Mouse (Mus musculus) thymus, adult 2 months (tissue): Measurements from ENCODE around the gene Slc16a11. TPM values are rescaled to one million over a fixed set of nuclear protein-coding genes. Genes with fewer than 3 reads are reported as not detected.

Experiments
- DNase-seq: peaks from one replicate; pipeline ENCODE4 v3.0.0; 2021
- H3K27ac ChIP-seq: fragments of 200-500 bp; 2 replicates; pipeline ENCODE4 v1.5.1; 2012; ENCODE audit warnings: low read length, control low read depth; ENCODE audit not compliant: control insufficient read depth, insufficient read depth
- H3K27me3 ChIP-seq: fragments of 200-500 bp; 2 replicates; pipeline ENCODE4 v1.6.1; 2012; ENCODE audit warnings: mild to moderate bottlenecking, low read length, moderate library complexity, mixed read lengths; ENCODE audit not compliant: control insufficient read depth, insufficient read depth
- H3K36me3 ChIP-seq: fragments of 200-500 bp; 2 replicates; pipeline ENCODE4 v1.6.1; 2012; ENCODE audit warnings: mild to moderate bottlenecking, low read length, moderate library complexity; ENCODE audit not compliant: control insufficient read depth, insufficient read depth
- H3K4me1 ChIP-seq: fragments of 200-500 bp; replicated peaks from 2 replicates; pipeline ENCODE4 v1.6.1; 2012; ENCODE audit warnings: low read length; ENCODE audit not compliant: control insufficient read depth, insufficient read depth
- H3K4me3 ChIP-seq: fragments of 200-500 bp; 2 replicates; pipeline ENCODE4 v1.5.1; 2012; ENCODE audit warnings: mild to moderate bottlenecking, low read length, control low read depth, moderate library complexity; ENCODE audit not compliant: control insufficient read depth, insufficient read depth
- CTCF ChIP-seq: fragments of 200-500 bp; IDR thresholded peaks from 2 replicates; pipeline ENCODE4 v1.5.1; 2012; ENCODE audit warnings: mild to moderate bottlenecking, control low read depth, low read length, moderate library complexity, borderline replicate concordance; ENCODE audit not compliant: control insufficient read depth, poor library complexity, insufficient read depth; ENCODE audit errors: extremely low read depth
- POLR2A ChIP-seq: fragments of 200-500 bp; IDR thresholded peaks from 2 replicates; pipeline ENCODE4 v1.6.1; 2012; ENCODE audit warnings: mild to moderate bottlenecking, low read length, control low read depth, moderate library complexity; ENCODE audit not compliant: control insufficient read depth, poor library complexity, insufficient read depth; ENCODE audit errors: extremely low read depth
- WGBS: fragments of 180-500 bp; shearing (Covaris S2); methylation state at CpG from one replicate; pipeline ENCODE4 v1.1.7; 2018; 5-methylcytosine and 5-hydroxymethylcytosine counted together
- polyA plus RNA-seq: library from polyadenylated mRNA; depleted of rRNA; stranded (reverse); fragments of >200 nt; gene quantifications from 2 replicates; pipeline ENCODE4 v1.2.3, GENCODE M21; 2012

Slc16a11 gene
- polyA plus RNA-seq, 1 experiment, result 5.3 TPM

DNA sequence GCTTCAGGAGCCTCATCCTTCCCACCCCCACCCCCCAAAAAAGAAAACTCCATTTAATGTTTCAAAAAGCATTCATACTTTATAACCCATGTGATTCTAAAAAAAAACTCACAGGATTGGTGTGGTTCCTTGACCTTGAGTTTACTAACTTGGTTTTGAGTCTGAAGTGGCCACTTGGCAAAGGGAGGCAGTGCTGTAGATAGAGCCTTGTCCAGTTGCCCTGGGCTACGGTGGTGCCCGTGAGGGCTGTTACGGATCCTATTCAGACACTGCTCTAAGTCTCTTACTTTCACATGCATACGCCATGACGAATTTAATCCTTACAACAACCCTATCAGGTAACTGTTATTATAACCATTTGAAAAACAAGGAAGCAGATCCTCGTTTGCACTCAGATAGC, 580 bp upstream of the Slc16a11 start:
- peaks cover 12% of the 10 kb centered on the region for H3K27me3 ChIP-seq
- no peaks in the 10 kb centered on the region for H3K4me1 ChIP-seq
- H3K36me3 ChIP-seq, result no peaks in the 10 kb centered on the region
- no peak for TF ChIP-seq CTCF
- TF ChIP-seq POLR2A, result no peak
- 95% methylated on average over 6 of the region's 6 CpGs for WGBS
- no peak for DNase-seq
- H3K27ac ChIP-seq, result no peak overlapping the region
- H3K4me3 ChIP-seq, result no peak overlapping the region

DNA sequence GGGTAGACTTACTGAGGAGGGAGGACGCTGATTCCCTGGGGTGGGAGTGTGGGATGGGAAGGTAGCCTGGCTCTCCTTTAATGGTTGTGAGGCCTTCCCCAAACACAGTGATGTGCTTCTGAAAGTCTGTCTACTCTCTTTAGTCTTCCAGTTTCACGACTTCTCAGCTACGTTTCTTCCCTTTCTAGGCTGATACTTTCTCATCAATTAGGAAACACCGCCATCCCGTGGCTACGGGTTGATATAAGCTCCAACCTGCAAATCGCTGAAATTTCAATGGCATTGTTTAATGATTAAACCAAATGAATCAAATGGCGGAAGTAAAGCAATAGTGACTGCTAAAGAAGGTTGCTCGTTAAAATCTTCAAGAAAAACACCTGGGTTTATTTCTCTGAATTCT, 344 bp downstream of the Slc16a11 start:
- H3K27ac ChIP-seq, result no peak overlapping the region
- no peaks in the 10 kb centered on the region for H3K36me3 ChIP-seq
- DNase-seq, result peak; percentile 54
- TF ChIP-seq POLR2A, result no peak
- TF ChIP-seq CTCF, result no peak
- H3K4me1 ChIP-seq, result no peaks in the 10 kb centered on the region
- 9% methylated on average over 9 of the region's 9 CpGs for WGBS
- H3K4me3 ChIP-seq, result no peak overlapping the region
- peaks cover 12% of the 10 kb centered on the region for H3K27me3 ChIP-seq

DNA sequence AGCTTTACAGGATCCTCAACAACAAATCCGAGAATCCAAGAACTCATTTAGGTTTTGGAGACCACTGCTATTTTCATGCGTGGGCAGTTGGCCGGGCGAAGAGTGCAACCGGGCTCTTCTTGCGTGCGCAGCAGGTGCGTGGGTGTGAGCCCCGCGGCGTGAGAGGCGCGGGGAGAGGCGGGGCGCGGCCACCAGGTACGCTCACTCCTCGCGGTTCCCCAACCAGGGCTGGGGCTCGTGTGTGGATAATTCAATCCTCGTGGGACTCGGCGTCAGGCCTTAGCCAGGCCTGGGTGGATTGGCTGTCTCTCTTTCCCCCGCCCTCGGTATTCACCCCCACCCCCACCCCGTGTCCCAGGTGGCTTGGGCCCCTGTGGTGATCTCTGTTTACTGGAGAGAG, 1.2 kb downstream of the Slc16a11 start:
- DNase-seq, result no peak
- no peak overlapping the region for H3K27ac ChIP-seq
- WGBS, result 6% methylated on average over 26 of the region's 26 CpGs

DNA sequence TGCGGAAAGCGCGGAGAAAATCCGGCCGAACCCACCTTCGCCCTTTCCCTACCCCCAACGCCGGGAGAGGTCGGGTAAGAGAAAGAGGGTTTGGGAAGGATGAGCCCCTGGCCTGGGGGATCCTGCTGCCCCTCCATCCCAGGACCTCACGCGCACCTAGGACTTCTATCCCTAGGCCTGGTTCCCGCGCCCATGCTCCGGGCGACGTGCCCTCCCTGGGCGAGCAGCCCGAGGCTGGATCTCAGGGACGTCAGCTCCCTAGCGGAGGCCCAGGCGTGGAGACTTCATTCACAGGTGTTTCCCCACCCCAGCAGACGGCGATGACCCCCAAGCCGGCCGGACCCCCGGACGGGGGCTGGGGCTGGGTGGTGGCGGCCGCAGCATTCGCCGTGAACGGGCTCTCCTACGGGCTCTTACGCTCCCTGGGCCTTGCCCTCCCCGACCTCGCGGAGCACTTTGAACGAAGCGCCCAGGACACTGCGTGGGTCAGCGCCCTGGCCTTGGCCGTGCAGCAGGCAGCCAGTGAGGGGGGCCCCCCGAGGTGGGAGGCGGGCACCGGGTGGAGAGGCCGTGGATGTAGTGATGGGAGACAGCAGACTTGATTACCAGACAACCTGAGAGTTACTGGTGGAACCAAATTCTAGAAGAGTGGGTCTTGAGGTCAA, 1.8 kb downstream of the Slc16a11 start:
- H3K27me3 ChIP-seq, result peaks cover 12% of the 10 kb centered on the region
- no peak for DNase-seq
- H3K27ac ChIP-seq, result no peak overlapping the region
- no peak for TF ChIP-seq CTCF
- no peak for TF ChIP-seq POLR2A
- no peaks in the 10 kb centered on the region for H3K36me3 ChIP-seq
- H3K4me3 ChIP-seq, result no peak overlapping the region
- H3K4me1 ChIP-seq, result no peaks in the 10 kb centered on the region
- WGBS, result 5% methylated on average over 46 of the region's 46 CpGs

More for the DNA sequence above, 1.2 kb downstream of the Slc16a11 start:
- H3K36me3 ChIP-seq, result no peaks in the 10 kb centered on the region
- TF ChIP-seq POLR2A, result no peak
- no peak for TF ChIP-seq CTCF
- peaks cover 12% of the 10 kb centered on the region for H3K27me3 ChIP-seq
- H3K4me1 ChIP-seq, result no peaks in the 10 kb centered on the region
- no peak overlapping the region for H3K4me3 ChIP-seq

DNA sequence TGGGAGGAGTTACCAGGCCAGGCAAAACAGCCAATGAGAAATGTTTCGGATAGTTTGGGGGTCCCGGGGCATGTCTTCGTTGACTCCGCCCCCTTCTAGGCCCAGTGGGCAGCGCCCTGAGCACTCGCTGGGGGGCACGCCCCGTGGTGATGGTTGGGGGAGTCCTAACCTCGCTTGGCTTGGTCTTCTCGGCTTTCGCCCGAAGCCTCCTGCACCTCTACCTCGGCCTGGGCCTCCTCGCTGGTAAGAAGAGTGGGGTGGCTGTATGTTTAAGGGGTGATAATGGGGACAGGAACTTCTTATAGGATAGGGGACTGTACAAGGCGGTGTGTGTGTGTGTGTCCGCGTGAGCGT, 2.3 kb downstream of the Slc16a11 start:
- Histone ChIP-seq H3K27me3 (peaks cover 12% of the 10 kb centered on the region), H3K4me3 (no peak overlapping the region)
- DNase-seq, result no peak

DNA sequence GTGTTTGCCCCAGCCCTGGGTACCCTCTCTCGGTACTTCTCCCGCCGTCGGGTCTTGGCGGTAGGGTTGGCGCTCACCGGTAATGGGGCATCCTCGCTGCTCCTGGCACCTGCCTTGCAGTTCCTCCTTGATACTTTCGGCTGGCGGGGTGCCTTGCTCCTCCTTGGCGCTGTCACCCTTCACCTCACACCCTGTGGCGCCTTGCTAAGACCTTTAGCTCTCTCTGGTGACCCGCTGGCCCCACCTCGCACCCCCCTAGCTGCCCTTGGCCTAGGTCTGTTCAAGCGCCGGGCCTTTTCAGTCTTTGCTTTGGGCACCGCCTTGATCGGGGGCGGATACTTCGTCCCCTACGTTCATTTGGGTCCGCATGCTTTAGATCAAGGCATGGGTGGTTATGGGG, 2.7 kb downstream of the Slc16a11 start:
- Histone ChIP-seq H3K27me3 (peaks cover 12% of the 10 kb centered on the region), H3K36me3 (no peaks in the 10 kb centered on the region), H3K4me3 (no peak overlapping the region), H3K27ac (no peak overlapping the region), H3K4me1 (peaks cover 4% of the 10 kb centered on the region)
- DNase-seq, result no peak
- TF ChIP-seq CTCF (no peak), POLR2A (no peak)
- WGBS, result 46% methylated on average over 22 of the region's 22 CpGs

More for the DNA sequence above, 2.3 kb downstream of the Slc16a11 start:
- H3K36me3 ChIP-seq, result no peaks in the 10 kb centered on the region
- H3K4me1 ChIP-seq, result no peaks in the 10 kb centered on the region
- no peak for TF ChIP-seq POLR2A
- TF ChIP-seq CTCF, result no peak
- H3K27ac ChIP-seq, result no peak overlapping the region
- 21% methylated on average over 18 of the region's 18 CpGs for WGBS

DNA sequence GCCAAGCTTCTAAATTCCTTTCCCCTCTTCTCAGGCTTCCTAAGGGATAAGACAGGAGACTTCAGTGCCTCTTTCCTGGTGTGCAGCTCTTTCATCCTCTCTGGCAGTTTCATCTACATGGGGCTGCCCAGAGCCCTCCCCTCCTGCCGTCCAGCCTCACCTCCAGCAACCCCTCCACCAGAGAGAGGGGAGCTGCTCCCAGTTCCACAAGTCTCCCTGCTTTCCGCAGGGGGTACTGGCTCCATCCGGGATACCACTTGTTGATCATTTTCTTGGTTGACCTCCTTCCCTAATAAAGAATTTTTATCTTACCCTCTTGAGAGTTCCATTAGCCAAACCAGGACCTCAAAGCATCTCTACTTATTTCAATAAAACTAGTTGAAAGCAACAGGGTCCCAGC, 3.6 kb downstream of the Slc16a11 start:
- H3K4me3 ChIP-seq, result no peak overlapping the region
- H3K27me3 ChIP-seq, result peaks cover 12% of the 10 kb centered on the region
- WGBS, result 95% methylated on average over 3 of the region's 3 CpGs
- DNase-seq, result no peak
- peaks cover 9% of the 10 kb centered on the region for H3K4me1 ChIP-seq
- no peak overlapping the region for H3K27ac ChIP-seq
- no peaks in the 10 kb centered on the region for H3K36me3 ChIP-seq
- no peak for TF ChIP-seq CTCF
- no peak for TF ChIP-seq POLR2A
